Mouse (Mus musculus) hematopoietic multipotent progenitor cell, adult 10-12 weeks (in vitro differentiated cells): ENCODE results near the gene Sirt5. TPM values are rescaled to one million over a fixed set of nuclear protein-coding genes. Genes with fewer than 3 reads are reported as not detected.

Source experiments
- polyA plus RNA-seq: library from polyadenylated mRNA; stranded (reverse); fragments of >175 nt; gene quantifications from 2 replicates; pipeline ENCODE4 v1.2.3, GENCODE M21; 2012; ENCODE audit warnings: low replicate concordance

Gene Sirt5
- polyA plus RNA-seq: 7.8 and 12.3 TPM in 2 replicates

GRCm38 (mm10) chr13:43364985-43365824, at the start of gene Sirt5:
Sirt5 (plus strand) TSS chr13:43365496.

DNA sequence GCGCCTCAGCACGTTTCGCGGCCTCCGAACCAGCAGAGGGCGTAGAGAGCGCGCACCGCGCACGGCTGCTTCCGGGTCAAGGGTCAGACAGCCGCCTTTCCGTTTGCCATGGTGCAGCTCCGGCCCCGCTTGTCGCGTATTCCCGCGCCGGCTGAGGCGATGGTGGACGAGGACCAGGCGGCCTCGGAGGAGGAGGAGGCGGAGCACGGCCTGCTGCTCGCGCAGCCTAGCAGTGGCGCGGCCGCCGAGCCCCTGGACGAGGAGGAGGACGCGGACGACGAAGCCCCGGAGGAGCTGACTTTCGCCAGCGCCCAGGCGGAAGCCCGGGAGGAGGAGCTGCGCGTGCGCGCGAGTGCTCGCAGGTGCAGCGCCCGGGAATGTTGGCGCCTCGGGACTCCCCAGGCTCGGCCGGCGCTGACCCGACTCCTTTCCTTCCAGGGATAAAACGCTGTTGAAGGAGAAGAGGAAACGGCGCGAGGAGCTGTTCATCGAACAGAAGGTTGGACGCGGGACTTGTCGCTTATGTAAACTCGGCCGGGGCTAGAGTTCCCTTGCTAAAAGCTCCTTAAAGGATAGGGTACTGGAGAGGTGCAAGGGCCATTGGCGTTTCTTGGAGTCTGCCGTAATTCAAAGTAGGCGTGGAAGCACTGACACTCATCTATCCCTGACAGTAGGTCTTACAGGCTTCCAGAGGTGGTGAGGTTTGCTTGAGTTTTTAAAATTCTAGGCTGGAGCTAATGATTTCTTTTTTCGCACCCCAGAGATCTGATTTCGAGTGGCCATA, 33.2 kb downstream of the Sirt5 start, which contains the start of gene Nol7:
Nol7 (plus strand) TSS at position 94 of the 784 bp plus-strand sequence.

Other genes with a start within 250 kb of the Sirt5 start
- gene Tbc1d7, start 194.0 kb upstream of the Sirt5 start, polyA plus RNA-seq: 2.3 and 3.3 TPM in 2 replicates
- gene Gfod1, start 61.3 kb upstream of the Sirt5 start, polyA plus RNA-seq: 2.7 and 5.9 TPM in 2 replicates
- 162 and 253 TPM in 2 replicates for gene Nol7, start 32.9 kb downstream of the Sirt5 start, polyA plus RNA-seq
- 57.4 and 135 TPM in 2 replicates for gene Ranbp9, start 115.8 kb downstream of the Sirt5 start, polyA plus RNA-seq
- gene Mcur1, start 194.7 kb downstream of the Sirt5 start, polyA plus RNA-seq: 7.2 and 18.9 TPM in 2 replicates